Mouse (Mus musculus) cerebral cortex, adult 2 months (tissue): ENCODE results near the gene Espn.

Experiments used
- WGBS: fragments of 180-500 bp; shearing (Covaris S2); methylation state at CpG from one replicate; pipeline ENCODE4 v1.1.7; 2018; 5-methylcytosine and 5-hydroxymethylcytosine counted together

Gene Espn

DNA sequence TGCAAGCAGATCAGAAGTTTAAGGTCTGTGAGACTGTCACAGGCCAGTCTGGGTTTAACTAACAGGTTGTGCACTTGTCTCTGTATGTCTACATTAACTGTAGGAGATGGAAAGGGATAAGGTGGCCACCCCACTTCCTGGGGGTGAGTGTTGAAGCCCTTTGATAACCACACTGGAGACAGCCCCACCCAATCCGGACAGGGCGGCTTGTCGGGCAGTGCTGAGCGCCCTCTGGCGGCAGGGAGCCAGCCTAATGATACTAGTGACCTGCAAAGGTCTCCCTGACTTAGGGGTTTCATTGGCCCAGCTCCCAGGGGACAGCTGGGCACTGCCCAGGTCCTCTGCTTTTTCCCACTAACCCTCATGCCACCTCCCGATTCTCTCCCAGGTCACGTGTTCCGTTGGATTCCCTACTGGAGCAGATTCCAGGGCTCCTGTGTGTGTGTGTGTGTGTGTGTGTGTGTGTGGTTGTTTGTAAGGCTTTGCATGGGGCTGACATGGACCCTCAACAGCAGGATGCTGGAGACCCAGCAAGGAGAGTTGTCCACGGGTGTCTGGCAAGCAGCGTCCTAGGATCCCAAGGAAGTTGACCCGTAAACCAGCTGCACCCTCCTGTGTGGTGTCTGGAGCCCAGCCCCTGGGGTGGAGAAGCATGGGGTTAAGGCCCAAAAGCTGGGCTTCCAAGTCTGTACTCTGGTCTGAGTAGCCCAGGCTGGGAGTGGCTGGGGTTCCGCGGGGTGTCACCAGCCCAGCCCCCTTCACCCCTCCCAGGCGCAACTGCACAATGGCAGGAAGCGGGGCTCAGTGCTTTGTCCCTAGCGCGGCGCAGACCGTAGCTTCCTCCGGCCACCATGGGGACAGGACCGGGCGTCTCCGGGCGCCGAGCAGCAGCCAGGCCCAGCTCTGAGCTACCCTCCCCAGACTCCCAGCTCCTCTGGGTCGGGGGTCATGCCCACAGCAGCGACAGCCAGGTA is 55.9 kb downstream of the Espn start:
- WGBS: 48% methylated on average over 27 of the region's 27 CpGs

DNA sequence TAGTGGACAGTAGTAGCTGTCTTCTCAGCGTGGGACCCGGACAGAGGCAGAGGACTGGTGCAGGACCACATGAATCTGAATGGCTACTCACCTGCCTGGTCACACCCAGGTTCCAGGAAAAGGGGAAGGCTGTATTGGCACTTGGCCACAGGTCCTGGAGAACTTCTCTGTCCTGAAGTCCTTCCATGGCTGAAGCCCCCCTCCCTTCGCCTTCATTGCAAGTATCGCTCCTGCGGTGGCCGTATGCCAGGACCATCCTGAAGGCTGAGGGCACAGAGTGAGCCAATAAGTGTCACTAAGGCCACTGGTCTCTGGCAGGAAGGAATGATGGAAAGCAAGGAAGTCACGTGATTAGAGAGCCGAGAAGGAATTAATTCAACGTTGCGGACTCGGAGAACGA is 57.9 kb downstream of the Espn start:
- 74% methylated on average over 12 of the region's 12 CpGs for WGBS

DNA sequence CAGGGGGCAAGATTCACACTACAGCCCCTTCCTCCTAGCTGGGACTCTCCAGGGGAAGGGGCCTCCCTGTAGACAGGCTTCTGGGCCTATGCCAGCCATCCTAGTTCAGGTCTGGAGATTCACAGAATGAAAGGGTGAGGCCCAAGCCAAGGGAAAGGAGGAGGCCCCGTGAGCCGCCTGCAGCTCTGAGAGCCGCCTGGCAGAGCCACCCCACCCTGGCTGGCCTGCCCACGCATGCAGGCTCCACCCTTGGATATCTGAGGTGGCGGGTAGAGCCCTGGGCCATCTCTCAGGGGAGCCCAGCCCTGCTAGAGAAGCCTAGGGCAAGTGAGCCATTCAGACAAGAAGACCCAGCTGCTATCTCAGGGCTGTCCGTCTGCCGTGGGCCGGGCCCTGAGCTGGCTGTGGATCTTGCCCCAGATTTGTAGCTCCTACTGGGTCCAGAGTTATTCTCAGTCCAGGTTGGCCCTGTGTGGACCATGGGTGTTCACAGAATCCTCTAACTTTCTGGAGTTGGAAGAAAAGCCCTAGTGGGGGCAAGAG is 59.3 kb downstream of the Espn start:
- whole genome bisulfite sequencing: 39% methylated on average over 8 of the region's 8 CpGs

DNA sequence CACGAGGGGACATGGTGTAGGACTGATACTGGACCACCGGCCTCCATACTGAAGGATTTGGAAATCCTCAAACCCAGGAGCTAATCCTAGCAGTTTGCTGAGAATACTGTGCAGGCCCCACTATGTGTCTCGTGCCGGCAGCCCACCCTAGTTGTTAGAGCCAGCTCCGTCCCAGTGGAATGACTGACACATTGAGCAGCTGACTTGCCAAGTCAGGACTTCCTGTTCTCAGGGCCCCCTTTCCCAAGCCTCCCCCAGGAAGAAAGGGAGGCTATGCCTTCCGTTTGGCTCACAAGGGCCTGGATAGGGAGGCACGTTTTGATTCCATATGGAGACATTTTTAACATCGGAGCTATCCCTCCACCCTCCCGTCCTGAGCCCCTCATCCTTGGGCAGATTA is 62.0 kb downstream of the Espn start:
- WGBS: 62% methylated on average over 9 of the region's 9 CpGs

DNA sequence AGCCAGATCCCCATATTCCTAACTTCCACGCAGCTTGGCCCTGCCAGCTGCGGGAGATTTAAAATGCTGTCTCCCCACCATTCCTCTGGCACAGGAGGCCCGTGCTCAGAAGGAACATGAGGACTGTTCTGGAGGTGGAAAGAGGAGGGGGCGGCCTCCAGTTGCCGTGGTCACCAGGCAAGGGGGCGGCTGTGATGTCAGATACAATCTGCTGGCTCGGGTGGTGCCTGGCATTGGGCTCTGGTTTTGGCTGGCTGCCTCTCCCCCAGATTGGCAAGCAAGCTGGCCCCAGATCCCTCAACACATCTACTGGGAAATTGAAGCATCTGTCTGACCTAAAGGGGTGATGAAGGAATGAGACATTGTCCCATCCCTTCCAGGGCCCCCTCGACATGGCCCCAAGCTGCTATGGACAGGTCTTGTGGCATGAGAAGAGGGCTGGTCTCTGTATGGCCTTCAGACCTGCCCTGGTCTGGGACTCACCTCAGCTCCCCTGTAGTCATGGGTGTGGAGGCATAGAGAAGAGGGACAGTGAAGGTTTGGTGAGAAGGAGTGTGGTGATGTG is 63.5 kb downstream of the Espn start:
- 37% methylated on average over 8 of the region's 8 CpGs for WGBS

DNA sequence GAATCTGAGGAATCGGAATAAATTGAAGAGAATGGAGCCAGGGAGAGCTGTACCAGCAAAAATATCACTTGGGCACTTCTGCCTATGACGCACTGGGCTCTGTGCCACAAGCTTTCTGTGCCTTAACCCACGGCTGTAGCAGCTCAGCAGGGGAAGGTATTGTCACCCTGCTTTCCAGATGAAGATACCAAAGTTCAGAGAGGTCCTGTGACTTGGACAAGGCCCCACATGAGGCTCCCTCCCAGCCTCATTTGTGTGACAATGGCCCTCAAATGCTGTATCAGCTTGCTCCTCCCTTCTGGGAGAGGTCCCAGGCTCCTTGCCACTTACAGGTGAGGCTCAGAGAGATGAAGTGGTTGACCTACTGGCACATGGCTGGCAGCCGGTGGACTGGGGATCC is 64.0 kb downstream of the Espn start:
- 13% methylated on average over 4 of the region's 4 CpGs for whole genome bisulfite sequencing

DNA sequence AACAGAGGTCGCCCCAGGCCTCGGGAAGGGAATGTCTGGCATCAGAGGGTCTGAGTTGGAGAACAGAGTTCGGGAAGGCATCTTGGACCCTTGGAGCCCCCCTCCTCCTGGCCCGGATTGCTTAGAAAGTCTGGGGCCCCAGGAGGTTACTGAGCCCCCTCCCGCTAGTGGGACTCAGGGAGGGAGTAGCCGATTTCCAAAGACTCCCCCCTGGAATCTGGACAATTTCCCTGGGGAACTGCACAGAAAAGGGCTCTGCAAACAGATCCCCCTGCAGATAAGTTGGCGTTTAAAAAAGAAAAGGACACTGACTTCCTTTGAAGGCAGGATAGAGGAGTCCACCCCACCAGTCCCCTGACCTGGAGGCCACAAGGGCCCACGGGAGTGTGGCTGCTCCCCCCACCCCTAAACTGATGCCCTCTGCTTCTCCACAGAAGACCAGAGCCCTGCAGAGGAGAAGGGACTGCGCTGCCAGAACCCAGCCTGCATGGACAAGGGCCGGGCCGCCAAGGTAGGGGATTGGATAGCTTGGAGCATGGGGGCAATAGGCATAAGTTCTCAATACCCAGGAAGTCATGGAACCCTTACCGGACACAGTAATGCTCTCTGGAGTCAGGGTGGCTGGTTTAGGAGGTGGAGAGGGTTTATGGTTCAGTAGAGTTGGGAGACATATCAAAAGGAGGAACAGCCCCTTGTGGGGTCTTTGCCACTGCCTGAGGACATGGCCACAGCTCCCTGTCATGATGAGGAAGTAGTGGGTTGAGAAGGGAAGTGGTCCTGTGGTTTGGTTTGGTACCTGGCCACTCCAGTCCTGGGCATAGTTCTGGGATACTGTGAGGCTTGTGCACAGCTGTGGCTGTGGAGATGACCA is 64.7 kb downstream of the Espn start:
- 8% methylated on average over 12 of the region's 12 CpGs for WGBS

DNA sequence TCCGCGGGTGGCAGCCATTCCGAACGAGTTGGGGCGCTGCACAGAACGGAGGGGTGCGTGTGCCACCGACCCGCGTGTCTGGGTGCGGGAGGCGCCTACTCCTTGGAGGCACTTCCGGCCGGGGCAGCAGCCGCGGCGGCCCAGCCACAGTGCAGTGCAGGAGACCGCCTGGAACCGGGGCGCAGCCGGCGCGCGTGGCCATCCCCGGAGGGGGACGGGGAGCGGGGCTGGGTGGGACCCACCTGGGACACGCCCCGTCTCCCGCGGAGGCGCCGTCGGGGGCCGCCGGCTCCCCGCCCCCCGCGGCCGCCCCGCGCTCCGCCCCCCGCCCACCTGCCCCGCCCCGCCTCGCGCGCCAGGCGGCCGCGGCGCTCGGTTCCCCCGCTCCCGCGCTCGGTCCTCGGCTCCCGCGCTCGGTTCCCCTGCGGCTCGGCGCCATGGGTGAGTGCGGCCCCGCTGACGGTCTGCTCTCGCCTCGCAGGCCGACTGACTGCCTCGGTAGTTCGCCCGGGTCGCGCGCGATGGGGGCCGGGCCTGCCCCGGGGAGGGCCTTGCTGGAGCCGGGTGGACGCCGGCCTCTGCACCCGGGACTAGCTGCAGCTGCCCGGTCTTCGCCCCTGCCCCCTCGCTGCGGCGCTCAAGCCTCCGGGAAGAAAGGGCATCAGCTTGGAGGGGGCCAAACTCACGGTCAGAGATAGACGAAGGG is 65.5 kb downstream of the Espn start:
- WGBS: under 1% methylated on average over 87 of the region's 92 CpGs

DNA sequence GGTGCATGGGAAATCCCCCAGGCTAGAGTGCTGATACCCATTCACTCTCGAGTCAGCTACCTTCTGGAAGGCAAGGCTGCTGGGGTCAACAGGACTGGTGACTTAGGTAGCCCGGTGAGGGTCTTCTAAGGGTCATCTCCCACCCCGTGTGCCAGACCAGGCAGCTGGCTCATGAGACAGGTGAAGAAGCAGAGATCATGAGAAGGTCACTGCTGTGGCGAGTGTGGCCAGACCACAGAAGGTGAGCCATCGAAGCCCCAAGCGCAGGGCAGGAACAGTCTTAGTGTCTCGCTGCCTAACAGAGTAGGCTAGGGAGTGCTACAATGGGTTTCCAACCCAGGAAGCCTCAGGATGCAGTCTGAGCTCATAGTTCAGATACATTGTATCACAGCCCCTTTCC is 67.6 kb downstream of the Espn start:
- WGBS: 93% methylated on average over 7 of the region's 7 CpGs

DNA sequence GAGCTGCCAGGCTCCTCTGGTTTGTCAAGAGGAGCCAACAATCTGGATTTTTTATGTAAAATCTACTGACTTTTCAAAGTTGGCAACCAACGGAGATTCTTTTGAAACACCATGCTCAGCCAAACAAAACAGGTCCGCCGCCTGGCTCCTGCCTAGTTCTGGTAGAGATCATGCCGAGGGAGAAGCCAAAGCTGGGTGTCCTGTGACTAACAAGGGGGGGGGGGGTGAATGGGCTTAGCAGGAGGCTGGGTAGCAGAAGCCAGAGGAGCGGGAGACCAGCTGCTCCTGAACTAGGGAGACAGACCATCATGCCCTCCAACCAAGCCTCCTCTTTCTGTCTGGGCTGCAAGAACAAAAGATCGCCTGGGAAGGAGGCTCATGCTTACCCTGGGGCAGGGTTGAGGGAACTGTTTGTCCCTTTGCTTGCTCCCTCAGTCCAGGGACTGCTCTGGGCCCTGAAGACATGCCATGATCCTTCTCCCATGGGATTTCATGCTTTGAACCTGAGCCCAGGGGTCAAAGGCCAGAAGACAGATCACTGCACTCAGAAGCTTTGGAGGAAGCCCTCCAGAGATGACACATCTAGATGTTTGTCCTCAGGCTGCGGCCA is 68.5 kb downstream of the Espn start:
- WGBS: 56% methylated on average over 7 of the region's 7 CpGs

DNA sequence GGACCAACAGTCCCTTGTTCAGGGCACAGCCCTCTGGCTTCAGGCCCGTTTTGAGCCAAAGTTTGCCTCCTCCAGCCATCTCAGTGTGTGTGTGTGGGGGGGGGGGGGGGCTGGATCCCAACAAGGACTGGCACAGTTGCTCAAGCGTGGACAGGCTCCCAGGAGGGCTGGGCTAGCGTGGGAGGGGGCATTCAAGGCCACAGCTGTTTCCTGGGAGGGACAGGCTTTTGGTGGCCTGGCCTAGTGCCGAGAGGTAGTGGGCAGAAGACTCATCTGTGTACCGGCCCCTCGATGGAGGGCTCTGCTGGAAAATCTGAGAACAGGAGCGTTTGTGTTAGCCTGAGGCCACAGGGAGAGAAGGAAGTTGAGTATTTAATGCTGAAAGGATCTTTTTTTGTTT is 72.2 kb downstream of the Espn start:
- WGBS: 39% methylated on average over 7 of the region's 7 CpGs

DNA sequence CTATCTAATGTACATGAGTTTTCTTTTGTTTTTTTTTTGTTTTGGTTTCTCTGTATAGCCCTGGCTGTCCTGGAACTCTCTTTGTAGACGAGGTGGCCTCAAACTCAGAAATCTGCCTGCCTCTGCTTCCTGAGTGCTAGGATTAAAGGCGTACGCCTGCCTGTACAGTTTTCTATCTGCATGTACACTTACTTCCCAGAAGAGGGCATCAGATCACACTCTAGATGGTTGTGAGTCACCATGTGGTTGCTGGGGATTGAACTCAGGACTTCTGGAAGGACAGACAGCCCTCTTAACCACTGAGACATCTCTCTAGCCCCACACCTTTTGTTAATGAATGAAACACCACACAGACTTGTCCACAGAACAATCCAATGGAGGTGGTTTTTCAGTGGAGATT is 72.9 kb downstream of the Espn start:
- WGBS: 89% methylated on average over 3 of the region's 3 CpGs

DNA sequence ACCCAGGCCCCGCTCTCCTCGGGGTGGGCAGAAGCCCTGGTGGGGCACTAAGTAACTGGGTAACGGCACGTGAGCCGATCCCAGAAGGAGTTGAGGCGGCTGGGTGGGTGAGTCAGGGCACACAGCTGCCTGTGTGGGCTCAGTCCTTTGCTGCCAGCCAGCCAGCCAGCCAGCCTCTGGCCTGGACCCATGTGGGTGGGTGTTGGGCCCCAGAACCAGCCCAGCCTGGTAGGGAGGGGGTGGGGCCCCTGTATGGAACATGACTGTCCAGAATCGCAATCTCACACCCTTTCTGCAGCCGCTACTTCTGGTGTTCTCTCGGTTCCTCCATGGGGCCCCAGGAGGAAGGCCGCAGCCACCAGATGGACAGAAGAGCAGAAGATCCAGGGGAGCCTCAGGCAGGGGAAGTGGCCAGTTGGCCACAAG is 74.1 kb downstream of the Espn start:
- 60% methylated on average over 10 of the region's 10 CpGs for WGBS

DNA sequence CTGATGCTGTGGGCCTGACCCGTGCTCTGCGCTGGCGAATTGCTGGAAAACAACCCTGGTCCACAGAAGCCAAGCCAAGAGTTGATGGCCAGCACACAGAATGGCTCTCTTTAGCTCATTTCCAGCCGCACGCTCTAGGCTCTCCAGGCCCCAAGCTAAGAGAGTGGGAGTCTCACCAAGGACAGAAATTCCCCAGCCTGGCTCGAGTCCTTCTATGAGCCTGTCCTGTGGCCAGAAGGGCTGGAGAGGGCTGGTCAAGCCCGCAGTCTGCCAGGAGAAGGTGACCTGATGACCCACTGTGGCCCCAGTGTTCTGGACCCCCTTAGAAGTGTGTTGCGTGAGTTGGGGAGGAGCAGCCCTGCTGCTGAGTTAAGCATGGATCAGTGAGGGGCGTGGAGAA is 75.0 kb downstream of the Espn start:
- WGBS: 78% methylated on average over 9 of the region's 9 CpGs

DNA sequence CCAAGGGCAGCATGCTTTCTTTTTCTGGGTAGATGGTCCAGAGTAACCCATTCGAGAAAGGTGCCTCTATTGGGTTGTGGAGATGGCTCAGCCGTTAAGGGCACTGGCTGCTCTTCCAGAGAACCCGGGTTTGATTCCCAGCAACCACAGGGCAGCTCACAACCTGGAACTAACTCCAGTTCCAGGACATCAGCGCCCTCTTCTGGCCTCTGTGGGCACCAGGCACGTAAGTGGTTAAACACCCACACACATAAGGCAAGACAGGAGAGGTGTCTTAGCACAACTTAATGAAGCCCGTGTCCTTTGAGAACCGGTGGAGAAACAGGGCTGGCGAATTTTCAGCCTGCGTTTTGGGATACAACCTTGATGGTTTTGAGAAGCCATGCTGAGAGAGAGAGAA is 77.6 kb downstream of the Espn start:
- WGBS: 87% methylated on average over 9 of the region's 9 CpGs

DNA sequence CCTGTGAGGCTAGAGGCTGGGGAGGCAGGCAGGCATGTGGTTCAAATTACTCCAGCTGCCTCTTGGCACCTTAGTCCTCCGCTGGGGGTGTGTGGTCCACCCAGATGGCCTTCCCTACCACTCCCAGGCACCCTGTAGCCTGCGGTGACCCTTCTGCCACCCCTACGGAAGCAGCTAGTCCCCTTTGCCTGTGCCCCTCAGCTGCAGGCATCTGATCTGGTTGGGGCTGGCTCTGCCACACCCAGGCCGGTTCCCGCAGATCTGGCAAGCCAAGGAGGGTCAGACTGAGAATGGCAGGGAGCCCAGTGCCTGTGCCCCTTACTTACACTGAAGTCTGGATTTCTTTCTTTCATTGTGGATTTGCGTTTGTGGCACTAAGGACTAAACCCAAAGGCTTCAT is 78.5 kb downstream of the Espn start:
- 87% methylated on average over 6 of the region's 6 CpGs for WGBS

DNA sequence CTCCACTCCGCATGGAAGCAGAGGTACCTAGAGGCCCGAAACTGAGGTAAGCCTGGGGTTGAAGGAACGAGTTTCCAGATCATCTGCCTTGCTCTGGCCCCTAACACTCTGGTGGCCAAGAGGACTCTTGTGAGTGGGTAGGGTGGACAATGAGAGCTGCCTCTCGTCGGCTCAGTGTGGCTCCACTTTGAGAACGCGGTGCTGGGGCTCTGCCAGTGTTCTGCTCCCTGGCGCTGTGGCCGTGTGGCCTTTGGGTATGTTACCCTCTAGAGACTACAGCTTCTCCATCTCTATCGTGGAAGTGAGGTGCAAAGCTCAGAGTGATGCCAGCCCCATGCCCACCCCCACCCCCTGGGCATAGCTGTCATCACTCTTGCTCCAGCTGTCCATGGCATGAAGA is 79.5 kb downstream of the Espn start:
- 41% methylated on average over 10 of the region's 10 CpGs for WGBS

DNA sequence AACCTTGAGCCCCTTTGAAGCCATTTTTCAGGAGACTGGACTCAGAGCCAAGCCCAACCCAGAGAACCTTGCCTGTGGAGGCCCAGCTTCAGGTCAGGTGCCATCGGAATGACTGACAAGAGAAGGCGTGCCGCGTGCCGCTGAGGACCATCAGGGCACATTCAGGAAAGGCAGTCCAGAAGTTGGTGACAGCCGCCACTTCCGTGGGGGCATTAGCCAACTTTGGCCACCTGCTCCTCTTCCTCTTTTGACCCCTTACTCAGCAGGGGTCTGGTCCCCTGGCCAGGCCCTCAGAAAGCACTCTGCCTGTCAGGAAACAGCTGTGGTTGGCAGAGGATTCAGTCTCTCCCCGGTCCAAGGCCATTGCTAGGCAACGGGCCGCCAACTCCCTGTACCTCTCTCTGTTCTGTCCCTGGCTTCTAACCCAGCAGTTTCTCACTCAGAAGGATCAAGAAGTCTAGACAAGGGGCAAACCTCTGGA is 80.0 kb downstream of the Espn start, which contains the start of gene Plekhg5:
TSS of gene Plekhg5 (plus strand) at position 378 of the 481 bp plus-strand sequence.
- 43% methylated on average over 10 of the region's 10 CpGs for WGBS

DNA sequence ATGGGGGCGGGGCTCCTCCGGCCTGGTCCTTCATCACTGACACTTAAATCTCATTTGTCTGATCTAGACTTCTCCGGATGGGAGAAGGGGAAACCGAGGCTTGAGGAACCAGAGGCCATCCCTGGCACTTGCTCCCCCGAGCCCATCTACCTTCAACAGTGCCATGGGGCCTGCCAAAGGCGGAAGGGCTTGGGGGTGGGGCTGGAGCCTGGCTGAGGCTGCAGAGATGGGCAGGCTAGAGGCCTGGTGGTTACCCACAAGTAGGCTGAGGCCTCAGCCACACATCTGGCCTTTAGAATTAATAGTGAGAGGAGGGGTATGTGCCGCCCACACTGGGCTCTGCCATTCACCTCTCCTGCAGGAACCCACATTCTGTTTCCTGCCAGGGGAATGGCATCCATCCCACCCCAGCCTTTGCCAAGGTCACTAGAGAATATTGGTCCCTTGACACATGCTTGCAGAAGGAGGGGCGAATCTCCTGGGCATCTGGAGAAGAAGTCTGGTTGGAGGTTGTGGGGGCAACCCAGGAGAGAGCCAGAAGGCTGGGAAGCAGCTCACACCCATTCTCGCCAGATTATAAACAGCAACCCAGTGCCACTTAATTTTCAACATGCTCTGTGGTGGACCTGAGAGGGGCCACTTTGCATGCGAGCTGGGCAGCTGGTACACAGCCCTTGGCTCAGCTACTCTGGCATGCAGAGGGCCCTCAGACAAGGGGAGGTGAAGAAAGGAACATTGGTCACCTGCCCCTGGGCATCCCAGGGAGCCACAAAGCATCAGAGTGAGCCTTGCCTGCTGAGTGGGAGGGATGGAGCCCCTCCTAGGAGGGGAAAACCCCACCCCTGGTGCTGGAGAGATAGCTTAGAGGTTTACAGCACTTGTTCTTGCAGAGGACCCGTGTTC is 81.4 kb downstream of the Espn start:
- 78% methylated on average over 11 of the region's 11 CpGs for WGBS
